Mouse (Mus musculus): ENCODE results near the gene Morn2. TPM values are rescaled to one million over a fixed set of nuclear protein-coding genes. Genes with fewer than 3 reads are reported as not detected.

Morn2 gene
- total and polyA plus RNA-seq, 3 experiments: 3.7 to 19.8 (median 18.6) TPM

- peak; percentile 22 for DNase-seq
Measured at GRCm38 (mm10) chr17:80323658-80324057, 33.7 kb downstream of the Morn2 start.

GRCm38 (mm10) chr17:80324521-80324920 is 34.5 kb downstream of the Morn2 start:
- no peak for DNase-seq

GRCm38 (mm10) chr17:80325456-80325855 is 35.5 kb downstream of the Morn2 start:
- DNase-seq: no peak

- no peak for DNase-seq
Measured at GRCm38 (mm10) chr17:80326431-80326830, 36.4 kb downstream of the Morn2 start.

GRCm38 (mm10) chr17:80332386-80332785 is 42.4 kb downstream of the Morn2 start:
- DNase-seq: peak; percentile 23

GRCm38 (mm10) chr17:80345277-80345676 is 55.3 kb downstream of the Morn2 start:
- DNase-seq: no peak

GRCm38 (mm10) chr17:80346591-80347125 is 56.7 kb downstream of the Morn2 start:
- DNase-seq: no peak

Other genes starting within 250 kb of the Morn2 start
- gene Hnrnpll, start 227.9 kb upstream of the Morn2 start, total RNA-seq (2021): 10 to 100 TPM; 43.5 to 44.5 TPM
- 14.8 and 15.2 TPM in 2 replicates for gene Hnrnpll, start 227.9 kb upstream of the Morn2 start, polyA plus RNA-seq (2012; rRNA removed)
- gene Galm, start 162.7 kb upstream of the Morn2 start, total RNA-seq (2021): 10 to 100 TPM; 16.7 to 21.2 TPM
- gene Galm, start 162.7 kb upstream of the Morn2 start, polyA plus RNA-seq (2012; rRNA removed): 5.4 and 5.5 TPM in 2 replicates
- 100 to 1,000 TPM in 1 of 2 experiments, 10 to 100 TPM in 1; 87.8 to 101 TPM for gene Srsf7, start 82.9 kb upstream of the Morn2 start, total RNA-seq (2021)
- 9.7 and 9.8 TPM in 2 replicates for gene Srsf7, start 82.9 kb upstream of the Morn2 start, polyA plus RNA-seq (2012; rRNA removed)
- gene Ttc39d, start 82.7 kb upstream of the Morn2 start, total RNA-seq (2021): under 1 TPM in 1 of 2 experiments, not detected in 1; 0.14 TPM
- not detected in 2 replicates for gene Ttc39d, start 82.7 kb upstream of the Morn2 start, polyA plus RNA-seq (2012; rRNA removed)
- 1 to 10 TPM; 4.3 to 8.5 TPM for gene Gemin6, start 65.8 kb upstream of the Morn2 start, total RNA-seq (2021)
- 0.91 and 1.1 TPM in 2 replicates for gene Gemin6, start 65.8 kb upstream of the Morn2 start, polyA plus RNA-seq (2012; rRNA removed)
- 10 to 100 TPM in 1 of 2 experiments, 1 to 10 TPM in 1; 9.4 to 10.9 TPM for gene Dhx57, start 273 bp downstream of the Morn2 start, total RNA-seq (2021)
- gene Dhx57, start 273 bp downstream of the Morn2 start, polyA plus RNA-seq (2012; rRNA removed): 4.2 and 4.5 TPM in 2 replicates
- gene Arhgef33, start 17.2 kb downstream of the Morn2 start, total RNA-seq (2021): 1 to 10 TPM in 1 of 2 experiments, under 1 TPM in 1; 0.72 to 1.2 TPM
- gene Arhgef33, start 17.2 kb downstream of the Morn2 start, polyA plus RNA-seq (2012; rRNA removed): 0.42 and 0.79 TPM in 2 replicates
- gene Gm10190, start 83.3 kb downstream of the Morn2 start, total RNA-seq (2021): not detected
- gene Gm10190, start 83.3 kb downstream of the Morn2 start, polyA plus RNA-seq (2012; rRNA removed): not detected in 2 replicates
- gene Sos1, start 190.2 kb downstream of the Morn2 start, total RNA-seq (2021): 10 to 100 TPM; 23.7 to 29.0 TPM
- 2.0 and 2.8 TPM in 2 replicates for gene Sos1, start 190.2 kb downstream of the Morn2 start, polyA plus RNA-seq (2012; rRNA removed)